Mouse (Mus musculus) forebrain, embryonic 10.5 days (tissue): ENCODE data around the gene Nr4a1. TPM values are rescaled to one million over a fixed set of nuclear protein-coding genes. Genes with fewer than 3 reads are reported as not detected.

Experiments
- DNase-seq: peaks from one replicate; pipeline ENCODE4 v3.0.0-alpha.2; 2017; ENCODE audit warnings: low spot score; ENCODE audit errors: extremely low spot score
- H3K27ac ChIP-seq: fragments of 300-500 bp; sonication (generic); 2 replicates; pipeline ENCODE4 v1.5.1; 2016; ENCODE audit warnings: mild to moderate bottlenecking
- H3K27me3 ChIP-seq: fragments of 300-500 bp; sonication (generic); 2 replicates; pipeline ENCODE4 v1.6.1; 2016; ENCODE audit warnings: mild to moderate bottlenecking; ENCODE audit not compliant: poor library complexity, severe bottlenecking
- H3K36me3 ChIP-seq: fragments of 300-500 bp; sonication (generic); replicated peaks from 2 replicates; pipeline ENCODE4 v1.6.1; 2016; ENCODE audit warnings: mild to moderate bottlenecking, moderate library complexity
- H3K4me1 ChIP-seq: fragments of 300-500 bp; sonication (generic); 2 replicates; pipeline ENCODE4 v1.6.1; 2016
- H3K4me3 ChIP-seq: fragments of 300-500 bp; sonication (generic); 2 replicates; pipeline ENCODE4 v1.5.1; 2016; ENCODE audit warnings: mild to moderate bottlenecking, moderate library complexity
- H3K9me3 ChIP-seq: fragments of 300-500 bp; sonication (generic); 2 replicates; pipeline ENCODE4 v1.6.1; 2016; ENCODE audit warnings: mild to moderate bottlenecking, moderate library complexity
- WGBS: fragments of 180-500 bp; shearing (Covaris S2); methylation state at CpG from one replicate; pipeline ENCODE4 v1.1.7; 2016; 5-methylcytosine and 5-hydroxymethylcytosine counted together
- polyA plus RNA-seq: library from polyadenylated mRNA; unstranded; fragments of >200 nt; fragmentation: Nextera tagmentation; extraction: Ambion mirVana; gene quantifications from 2 replicates; pipeline ENCODE4 v1.2.1, GENCODE M21; 2016

Nr4a1 gene
- polyA plus RNA-seq, 1 experiment from 2014 or later: 5.2 TPM

DNA sequence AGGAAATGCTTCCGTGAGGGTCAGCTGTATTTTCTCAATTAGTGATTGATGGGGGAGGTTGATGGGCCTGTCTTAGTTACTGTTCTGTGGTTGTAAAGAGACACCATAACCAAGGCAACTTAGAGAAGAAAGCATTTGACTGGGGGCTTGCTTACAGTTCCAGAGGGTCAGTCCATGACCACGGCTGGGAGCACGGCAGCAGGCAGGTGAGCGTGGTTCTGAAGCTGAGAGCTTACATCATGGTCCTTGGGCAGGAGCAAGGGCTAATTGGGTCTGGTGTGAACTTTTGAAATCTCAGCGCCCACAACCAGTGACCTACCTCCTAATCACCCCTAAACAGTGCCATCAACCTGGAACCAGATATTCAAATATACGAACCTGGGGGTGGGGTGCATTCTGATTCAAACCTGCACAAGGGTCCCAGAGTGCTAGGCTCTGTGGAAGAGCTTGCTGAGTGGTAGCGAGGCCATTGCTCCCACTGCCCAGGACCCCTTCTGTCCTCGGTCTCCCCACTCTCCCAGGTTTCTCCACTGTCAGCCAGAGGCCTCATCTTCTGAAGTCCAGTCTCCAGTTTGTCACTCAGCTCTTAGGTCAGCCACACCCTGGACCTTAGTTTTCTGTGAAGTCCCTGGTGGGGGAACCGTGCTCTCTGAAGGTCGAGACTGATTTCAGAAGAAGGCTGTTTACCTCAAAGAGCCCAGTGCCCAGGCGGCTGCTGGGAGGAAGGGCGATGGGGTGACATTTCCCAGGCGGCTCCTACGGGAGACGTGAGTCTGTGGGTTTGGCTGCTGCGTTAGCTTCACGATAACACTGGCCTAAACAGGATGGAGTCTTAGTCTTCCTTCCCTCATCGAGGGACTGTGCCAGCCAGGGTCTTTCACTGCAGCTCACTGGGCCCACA lies 63.1 kb downstream of the Nr4a1 start:
- H3K27ac ChIP-seq: no peak overlapping the region
- H3K27me3 ChIP-seq: peaks cover 10% of the 10 kb centered on the region; the same call in 1 of the 2 replicates
- H3K4me3 ChIP-seq: no peak overlapping the region
- H3K36me3 ChIP-seq: no peaks in the 10 kb centered on the region
- DNase-seq: no peak
- peaks cover 26% of the 10 kb centered on the region for H3K4me1 ChIP-seq
- no peaks in the 10 kb centered on the region for H3K9me3 ChIP-seq
- WGBS: 83% methylated on average over 18 of the region's 18 CpGs

DNA sequence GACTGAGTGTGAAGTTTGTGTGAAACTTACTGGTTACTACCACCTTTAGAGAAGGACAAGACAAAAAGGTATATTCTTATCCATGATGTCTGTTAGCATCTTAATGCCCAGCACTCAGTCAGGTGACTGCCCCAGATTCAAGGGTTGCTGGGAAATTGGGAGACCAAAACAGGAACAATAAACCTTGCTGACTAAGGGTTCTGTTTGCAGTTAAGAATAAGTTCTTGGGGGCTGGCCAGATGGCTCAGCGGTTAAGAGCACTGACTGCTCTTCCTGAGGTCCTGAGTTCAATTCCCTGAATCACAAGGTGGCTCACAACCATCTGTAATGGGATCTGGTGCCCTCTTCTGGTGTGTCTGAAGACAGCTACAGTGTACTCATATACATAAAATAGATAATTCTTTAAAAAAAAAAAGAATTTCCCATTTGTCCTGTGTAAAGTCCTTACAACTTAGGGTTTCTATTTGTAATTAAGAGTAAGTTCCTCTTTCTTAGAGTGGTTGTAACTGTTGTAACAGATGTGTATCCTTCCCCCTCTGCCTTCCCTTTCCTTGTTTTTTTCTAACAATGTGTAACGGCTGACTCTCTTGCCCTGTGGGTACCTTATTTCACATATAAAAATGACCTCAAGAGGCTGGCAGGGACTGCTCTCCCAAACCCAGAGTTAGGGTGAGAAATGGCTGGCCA lies 63.9 kb downstream of the Nr4a1 start:
- DNase-seq: no peak
- 83% methylated on average over 2 of the region's 2 CpGs for WGBS
- Histone ChIP-seq H3K36me3 (no peaks in the 10 kb centered on the region), H3K4me3 (no peak overlapping the region), H3K4me1 (peaks cover 26% of the 10 kb centered on the region), H3K27ac (no peak overlapping the region), H3K27me3 (peaks cover 10% of the 10 kb centered on the region; the same call in 1 of the 2 replicates), H3K9me3 (no peaks in the 10 kb centered on the region)

- no peak for DNase-seq
- WGBS: 78% methylated on average over 14 of the region's 14 CpGs
- peaks cover 26% of the 10 kb centered on the region for H3K4me1 ChIP-seq
- H3K9me3 ChIP-seq: peaks cover 4% of the 10 kb centered on the region; the same call in 1 of the 2 replicates
- no peaks in the 10 kb centered on the region for H3K36me3 ChIP-seq
- H3K27me3 ChIP-seq: peaks cover 10% of the 10 kb centered on the region; the same call in 1 of the 2 replicates
- 0 out of 2 replicates have a peak overlapping the region, but pooled peaks have one; percentile 3 for H3K27ac ChIP-seq
- H3K4me3 ChIP-seq: no peak overlapping the region
Measured at GRCm38 (mm10) chr15:101318889-101319765, 65.1 kb downstream of the Nr4a1 start.

GRCm38 (mm10) chr15:101320010-101320617 lies 66.0 kb downstream of the Nr4a1 start:
- no peak overlapping the region for H3K4me3 ChIP-seq
- H3K36me3 ChIP-seq: no peaks in the 10 kb centered on the region
- no peak for DNase-seq
- peaks cover 26% of the 10 kb centered on the region for H3K4me1 ChIP-seq
- 87% methylated on average over 6 of the region's 6 CpGs for WGBS
- peaks cover 4% of the 10 kb centered on the region; the same call in 1 of the 2 replicates for H3K9me3 ChIP-seq
- H3K27ac ChIP-seq: no peak overlapping the region
- peaks cover 10% of the 10 kb centered on the region; the same call in 1 of the 2 replicates for H3K27me3 ChIP-seq

DNA sequence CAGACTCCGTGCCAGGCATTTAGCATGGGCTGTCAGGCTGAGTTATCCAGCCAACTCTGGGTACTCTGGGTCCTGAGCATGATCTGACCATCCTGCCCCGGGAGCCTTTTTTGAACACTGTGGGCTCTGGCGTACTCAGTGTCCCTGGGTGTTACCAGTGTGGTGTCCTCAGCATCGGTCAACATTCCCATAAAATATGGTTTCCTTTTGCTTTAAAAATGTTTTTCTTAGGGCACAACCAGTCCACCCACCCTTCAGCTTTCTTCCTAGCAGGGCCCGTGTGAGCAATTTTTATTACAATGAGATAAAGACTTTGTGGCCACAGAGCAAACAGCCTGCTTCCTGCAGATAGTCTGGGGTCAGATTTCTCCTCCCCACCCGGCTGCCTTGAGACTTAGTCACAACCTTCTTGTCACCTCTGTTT lies 66.6 kb downstream of the Nr4a1 start:
- no peak for DNase-seq
- peaks cover 10% of the 10 kb centered on the region; the same call in 1 of the 2 replicates for H3K27me3 ChIP-seq
- 73% methylated on average over 6 of the region's 6 CpGs for WGBS
- H3K27ac ChIP-seq: no peak overlapping the region
- H3K4me3 ChIP-seq: no peak overlapping the region
- H3K36me3 ChIP-seq: no peaks in the 10 kb centered on the region
- peaks cover 4% of the 10 kb centered on the region; the same call in 1 of the 2 replicates for H3K9me3 ChIP-seq
- peaks cover 22% of the 10 kb centered on the region for H3K4me1 ChIP-seq

DNA sequence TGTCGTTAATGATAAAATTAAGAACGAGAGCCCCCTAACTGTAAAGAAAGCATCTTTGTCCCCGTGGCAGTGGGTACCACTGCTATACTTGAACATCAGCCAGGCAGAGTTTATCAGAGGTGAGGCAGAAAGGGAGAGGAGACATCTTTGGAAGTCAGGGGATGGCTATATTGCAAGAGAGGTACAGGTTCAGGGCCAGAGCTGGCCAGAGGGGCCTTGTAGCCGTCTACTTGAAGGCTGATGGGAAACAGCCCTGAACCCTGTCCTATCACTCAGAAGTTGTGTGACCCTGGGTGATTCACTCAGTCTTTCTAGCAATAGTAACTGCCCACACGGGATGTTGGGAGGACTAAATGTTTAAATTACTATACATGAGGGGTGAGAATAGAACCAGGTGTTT lies 67.1 kb downstream of the Nr4a1 start:
- no peak for DNase-seq
- no peak overlapping the region for H3K4me3 ChIP-seq

DNA sequence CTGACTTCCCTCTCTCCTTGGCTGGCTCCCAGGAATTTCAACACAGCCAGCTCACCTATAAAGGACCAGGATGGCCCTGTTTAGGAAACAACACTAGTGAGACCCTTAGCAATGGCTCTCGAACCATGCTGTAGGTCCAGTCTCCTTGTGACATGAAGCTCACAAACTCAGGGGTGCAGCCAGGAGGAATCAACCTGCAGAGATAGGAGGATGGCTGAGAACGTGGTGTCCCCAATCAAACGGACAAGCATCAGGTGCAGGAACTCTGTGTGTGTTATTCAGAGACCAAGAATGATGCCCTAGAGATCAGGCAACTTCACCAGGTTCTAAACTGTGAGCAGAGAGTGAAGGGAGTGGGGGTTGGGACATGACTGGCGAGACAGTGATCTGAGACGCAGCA lies 68.0 kb downstream of the Nr4a1 start:
- H3K9me3 ChIP-seq: peaks cover 4% of the 10 kb centered on the region; the same call in 1 of the 2 replicates
- H3K4me1 ChIP-seq: peaks cover 16% of the 10 kb centered on the region
- no peak overlapping the region for H3K27ac ChIP-seq
- DNase-seq: no peak
- H3K4me3 ChIP-seq: no peak overlapping the region
- 83% methylated on average over 5 of the region's 5 CpGs for WGBS
- H3K36me3 ChIP-seq: no peaks in the 10 kb centered on the region
- peaks cover 4% of the 10 kb centered on the region; the same call in 1 of the 2 replicates for H3K27me3 ChIP-seq

More for the DNA sequence above, 67.1 kb downstream of the Nr4a1 start:
- WGBS: 79% methylated on average over 5 of the region's 5 CpGs
- H3K27me3 ChIP-seq: peaks cover 10% of the 10 kb centered on the region; the same call in 1 of the 2 replicates
- no peak overlapping the region for H3K27ac ChIP-seq
- no peaks in the 10 kb centered on the region for H3K36me3 ChIP-seq
- peaks cover 4% of the 10 kb centered on the region; the same call in 1 of the 2 replicates for H3K9me3 ChIP-seq
- H3K4me1 ChIP-seq: peaks cover 19% of the 10 kb centered on the region

- peaks cover 22% of the 10 kb centered on the region for H3K4me1 ChIP-seq
- H3K4me3 ChIP-seq: no peak overlapping the region
- no peaks in the 10 kb centered on the region for H3K36me3 ChIP-seq
- no peak for DNase-seq
- no peak overlapping the region for H3K27ac ChIP-seq
- H3K9me3 ChIP-seq: peaks cover 4% of the 10 kb centered on the region; the same call in 1 of the 2 replicates
- WGBS: 89% methylated on average over 7 of the region's 7 CpGs
- H3K27me3 ChIP-seq: no peaks in the 10 kb centered on the region
Measured at GRCm38 (mm10) chr15:101322640-101323039, 68.6 kb downstream of the Nr4a1 start.

DNA sequence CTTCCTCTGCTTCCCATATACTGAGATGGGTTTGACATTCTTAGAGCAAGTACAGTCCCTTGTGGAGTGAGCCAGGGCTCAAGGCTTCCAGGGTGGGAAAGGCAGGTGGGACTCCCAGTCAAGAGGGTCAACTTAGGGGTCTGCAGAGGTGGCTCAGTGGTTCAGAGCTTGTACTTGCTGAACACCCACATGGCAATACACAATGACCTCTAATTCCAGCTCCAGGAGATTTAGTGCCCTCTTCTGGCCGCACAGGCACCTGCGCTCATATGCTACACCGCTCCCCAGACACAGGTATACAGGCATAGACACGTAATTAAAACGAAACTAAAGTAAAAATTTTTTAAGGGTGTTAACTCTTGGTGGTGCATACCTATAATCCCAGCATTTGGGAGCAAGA lies 69.4 kb downstream of the Nr4a1 start:
- Histone ChIP-seq H3K4me1 (peaks cover 21% of the 10 kb centered on the region), H3K36me3 (no peaks in the 10 kb centered on the region), H3K4me3 (no peak overlapping the region), H3K27ac (no peak overlapping the region), H3K9me3 (peaks cover 4% of the 10 kb centered on the region; the same call in 1 of the 2 replicates), H3K27me3 (no peaks in the 10 kb centered on the region)
- DNase-seq: no peak
- 93% methylated on average over 5 of the region's 5 CpGs for WGBS
